Mouse (Mus musculus): ENCODE measurements at regions not wholly inside any gene's neighbourhood (a gene's known extent, or its start where the extent isn't known, plus 50 kb on each side); places are given as distances from the start of the nearest gene placed in this dataset.

- H3K27me3 ChIP-seq: no peaks in the 10 kb centered on the region
- no peak overlapping the region for H3K4me3 ChIP-seq (replicated peaks)
- H3K27ac ChIP-seq: no peak overlapping the region
- no peak overlapping the region for H3K9ac ChIP-seq
- no peaks in the 10 kb centered on the region for H3K36me3 ChIP-seq (replicated peaks)
- no peaks in the 10 kb centered on the region for H3K4me1 ChIP-seq
- no peaks in the 10 kb centered on the region for H3K9me3 ChIP-seq
- no peak overlapping the region for H3K4me2 ChIP-seq
- ATAC-seq (ENCODE audit: low FRiP score): no peak
- 70% methylated on average over 1 of the region's 1 CpGs for WGBS
Measured at GRCm38 (mm10) chr9:112490963-112491362, 255.2 kb upstream of the Arpp21 start.

DNA sequence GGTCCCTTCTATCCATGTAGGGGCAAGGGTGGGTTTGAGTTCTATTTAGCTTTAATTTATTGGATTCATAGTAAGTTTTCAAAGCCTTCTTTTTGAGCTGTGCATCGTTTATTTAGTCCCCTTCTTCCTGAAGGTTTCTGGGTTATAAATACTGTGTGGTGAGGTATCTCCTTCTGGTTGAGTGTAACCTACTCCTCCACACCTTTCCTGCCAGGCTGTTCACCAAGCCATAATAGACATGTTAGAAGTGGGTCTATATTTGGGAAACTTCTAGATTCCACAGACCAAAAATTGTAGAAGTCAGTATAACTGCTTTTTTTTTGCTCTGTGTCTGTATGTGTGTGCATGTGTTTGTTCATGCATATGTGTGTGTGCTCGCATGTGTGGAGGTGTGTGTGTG lies 240.9 kb upstream of the Arpp21 start:
- Histone ChIP-seq H3K36me3 (replicated peaks) (no peaks in the 10 kb centered on the region), H3K4me1 (no peaks in the 10 kb centered on the region), H3K27ac (no peak overlapping the region), H3K4me3 (replicated peaks) (no peak overlapping the region), H3K27me3 (no peaks in the 10 kb centered on the region), H3K9ac (no peak overlapping the region), H3K4me2 (no peak overlapping the region), H3K9me3 (no peaks in the 10 kb centered on the region)
- 93% methylated on average over 2 of the region's 2 CpGs for WGBS
- ATAC-seq (ENCODE audit: low FRiP score): no peak

- ATAC-seq (ENCODE audit: low FRiP score): no peak
- Histone ChIP-seq H3K4me1 (no peaks in the 10 kb centered on the region), H3K27ac (no peak overlapping the region), H3K27me3 (no peaks in the 10 kb centered on the region), H3K9me3 (peaks cover 4% of the 10 kb centered on the region; the same call in 1 of the 2 replicates), H3K4me3 (replicated peaks) (no peak overlapping the region), H3K9ac (no peak overlapping the region), H3K4me2 (no peak overlapping the region), H3K36me3 (replicated peaks) (no peaks in the 10 kb centered on the region)
- WGBS: 84% methylated on average over 5 of the region's 5 CpGs
Measured at GRCm38 (mm10) chr9:112457594-112457993, 221.9 kb upstream of the Arpp21 start.

DNA sequence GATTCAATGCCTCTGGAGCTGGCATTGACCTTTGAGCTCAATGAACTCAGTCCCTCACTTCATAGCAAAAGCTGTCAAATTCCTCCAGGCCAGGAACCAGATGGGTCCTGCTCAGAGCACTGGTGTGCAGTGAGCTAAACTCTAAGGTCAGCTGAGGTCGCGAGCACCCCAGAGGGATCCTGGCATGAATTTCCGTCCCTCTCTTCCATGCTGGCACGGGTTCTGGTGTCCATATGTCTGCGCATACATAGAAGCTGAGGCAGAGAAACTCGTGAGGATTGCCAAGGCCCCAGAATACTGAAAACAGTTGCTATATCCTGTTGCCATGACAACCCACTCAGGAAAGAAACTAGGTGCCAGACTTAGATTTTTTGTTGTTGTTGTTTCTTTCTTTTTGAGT lies 219.0 kb upstream of the Arpp21 start:
- Histone ChIP-seq H3K4me3 (replicated peaks) (no peak overlapping the region), H3K27ac (no peak overlapping the region), H3K4me2 (no peak overlapping the region), H3K4me1 (no peaks in the 10 kb centered on the region), H3K9ac (no peak overlapping the region), H3K27me3 (no peaks in the 10 kb centered on the region), H3K9me3 (no peaks in the 10 kb centered on the region), H3K36me3 (replicated peaks) (no peaks in the 10 kb centered on the region)
- WGBS: 72% methylated on average over 6 of the region's 6 CpGs
- ATAC-seq (ENCODE audit: low FRiP score): peak; percentile 49; the same call in 1 of the 2 replicates

DNA sequence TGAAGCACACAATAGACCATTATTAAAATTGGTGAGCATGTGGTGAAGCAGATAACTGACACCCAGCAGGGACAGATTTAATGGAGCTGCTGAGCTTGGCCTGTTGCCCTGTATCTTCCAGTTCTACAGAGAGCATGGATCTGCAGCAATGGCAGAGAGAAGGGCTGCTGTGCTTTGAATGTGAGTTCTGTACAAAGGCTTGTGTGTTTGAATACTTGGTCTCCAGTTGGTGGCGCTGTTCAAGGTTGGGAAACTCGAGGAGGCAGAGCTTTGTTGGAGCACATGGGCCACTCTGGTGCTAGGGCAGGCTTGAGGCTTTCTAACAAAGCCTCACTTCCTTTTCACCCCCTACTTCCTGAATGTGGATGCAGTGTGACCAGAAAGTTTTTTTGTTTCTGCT lies 211.8 kb upstream of the Arpp21 start:
- H3K4me2 ChIP-seq: no peak overlapping the region
- 8% methylated on average over 2 of the region's 2 CpGs for WGBS
- H3K9ac ChIP-seq: no peak overlapping the region
- peak; percentile 61; the same call in 1 of the 2 replicates for ATAC-seq (ENCODE audit: low FRiP score)
- no peaks in the 10 kb centered on the region for H3K9me3 ChIP-seq
- H3K4me1 ChIP-seq: no peaks in the 10 kb centered on the region; the same call in 1 of the 2 replicates
- 0 out of 2 replicates have a peak, but pooled peaks cover 4% of the 10 kb centered on the region for H3K27me3 ChIP-seq
- H3K27ac ChIP-seq: no peak overlapping the region
- H3K4me3 ChIP-seq (replicated peaks): no peak overlapping the region
- H3K36me3 ChIP-seq (replicated peaks): no peaks in the 10 kb centered on the region

DNA sequence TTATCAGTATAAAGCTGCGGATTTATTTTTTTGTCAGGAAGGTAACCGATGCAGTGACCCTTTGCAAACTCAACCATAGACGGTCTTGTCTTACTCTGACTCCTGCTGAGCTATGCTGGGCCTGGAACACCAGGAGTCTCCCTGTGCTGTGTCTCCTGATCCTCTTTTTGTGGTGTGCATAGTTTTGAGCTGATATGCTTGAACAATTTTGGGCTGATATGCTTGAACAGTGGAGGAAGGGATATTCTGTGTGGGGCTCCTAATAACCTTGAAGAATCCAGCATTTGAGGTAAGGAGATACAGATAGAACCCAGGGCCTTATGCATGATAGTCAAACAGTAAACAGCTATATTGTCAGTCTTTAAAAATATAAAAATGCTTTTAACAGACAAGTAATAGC lies 211.2 kb upstream of the Arpp21 start:
- 0 out of 2 replicates have a peak, but pooled peaks cover 4% of the 10 kb centered on the region for H3K27me3 ChIP-seq
- no peak overlapping the region for H3K9ac ChIP-seq
- H3K4me1 ChIP-seq: no peaks in the 10 kb centered on the region; the same call in 1 of the 2 replicates
- H3K4me3 ChIP-seq (replicated peaks): no peak overlapping the region
- no peak overlapping the region for H3K27ac ChIP-seq
- H3K4me2 ChIP-seq: no peak overlapping the region
- no peak for ATAC-seq (ENCODE audit: low FRiP score)
- H3K9me3 ChIP-seq: no peaks in the 10 kb centered on the region
- 68% methylated on average over 3 of the region's 3 CpGs for WGBS
- H3K36me3 ChIP-seq (replicated peaks): no peaks in the 10 kb centered on the region

GRCm38 (mm10) chr9:112446027-112446352 lies 210.3 kb upstream of the Arpp21 start:
- Histone ChIP-seq H3K27ac (no peak overlapping the region), H3K27me3 (0 out of 2 replicates have a peak, but pooled peaks cover 4% of the 10 kb centered on the region), H3K9me3 (no peaks in the 10 kb centered on the region), H3K4me1 (no peaks in the 10 kb centered on the region; the same call in 1 of the 2 replicates), H3K9ac (no peak overlapping the region), H3K36me3 (replicated peaks) (no peaks in the 10 kb centered on the region), H3K4me2 (no peak overlapping the region), H3K4me3 (replicated peaks) (no peak overlapping the region)
- no peak for ATAC-seq (ENCODE audit: low FRiP score)

GRCm38 (mm10) chr9:112445230-112446026 lies 209.7 kb upstream of the Arpp21 start:
- Histone ChIP-seq H3K4me2 (no peak overlapping the region), H3K4me1 (no peaks in the 10 kb centered on the region; the same call in 1 of the 2 replicates), H3K9me3 (no peaks in the 10 kb centered on the region), H3K36me3 (replicated peaks) (no peaks in the 10 kb centered on the region), H3K27ac (no peak overlapping the region), H3K4me3 (replicated peaks) (no peak overlapping the region), H3K9ac (no peak overlapping the region), H3K27me3 (0 out of 2 replicates have a peak, but pooled peaks cover 4% of the 10 kb centered on the region)
- ATAC-seq (ENCODE audit: low FRiP score): peak; percentile 41
- 94% methylated on average over 4 of the region's 4 CpGs for WGBS

GRCm38 (mm10) chr9:112444220-112444619 lies 208.5 kb upstream of the Arpp21 start:
- Histone ChIP-seq H3K9me3 (no peaks in the 10 kb centered on the region), H3K27me3 (0 out of 2 replicates have a peak, but pooled peaks cover 4% of the 10 kb centered on the region), H3K9ac (no peak overlapping the region), H3K36me3 (replicated peaks) (no peaks in the 10 kb centered on the region), H3K4me3 (replicated peaks) (no peak overlapping the region), H3K4me1 (no peaks in the 10 kb centered on the region; the same call in 1 of the 2 replicates), H3K4me2 (no peak overlapping the region), H3K27ac (no peak overlapping the region)
- no peak for ATAC-seq (ENCODE audit: low FRiP score)
- WGBS: 85% methylated on average over 2 of the region's 2 CpGs

GRCm38 (mm10) chr9:112436094-112436493 lies 200.4 kb upstream of the Arpp21 start:
- H3K4me3 ChIP-seq (replicated peaks): no peak overlapping the region
- H3K9ac ChIP-seq: no peak overlapping the region
- H3K36me3 ChIP-seq (replicated peaks): no peaks in the 10 kb centered on the region
- H3K27me3 ChIP-seq: no peaks in the 10 kb centered on the region
- no peaks in the 10 kb centered on the region for H3K4me1 ChIP-seq
- H3K27ac ChIP-seq: no peak overlapping the region
- 93% methylated on average over 2 of the region's 2 CpGs for WGBS
- no peak overlapping the region for H3K4me2 ChIP-seq
- no peak for ATAC-seq (ENCODE audit: low FRiP score)
- no peaks in the 10 kb centered on the region for H3K9me3 ChIP-seq

DNA sequence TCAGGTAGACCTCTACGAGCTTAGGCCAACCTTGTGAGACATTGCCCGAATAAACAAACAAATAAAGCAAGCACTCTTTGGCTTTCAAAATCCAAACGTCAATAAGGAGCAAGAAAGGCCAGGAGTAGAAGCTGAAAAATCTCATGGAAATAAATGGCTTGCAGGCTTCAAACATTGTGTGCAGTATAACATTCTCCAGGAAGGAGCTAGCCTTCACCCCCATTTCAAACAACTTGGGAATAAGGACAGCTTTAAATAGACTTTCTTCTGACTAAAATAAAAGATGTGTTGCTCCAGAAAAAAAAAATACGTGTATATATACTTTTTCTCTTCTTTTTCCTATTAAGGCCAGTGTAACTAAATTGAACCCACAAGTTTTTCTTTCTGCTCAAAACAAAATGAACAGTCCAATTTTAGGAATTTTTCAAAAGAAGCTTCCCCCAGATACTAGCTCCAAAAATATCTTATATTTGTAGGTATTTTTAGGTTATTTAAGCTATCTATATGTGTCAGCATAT lies 196.2 kb upstream of the Arpp21 start:
- no peak for ATAC-seq (ENCODE audit: low FRiP score)
- Histone ChIP-seq H3K4me2 (no peak overlapping the region), H3K4me1 (no peaks in the 10 kb centered on the region), H3K27me3 (no peaks in the 10 kb centered on the region), H3K9ac (no peak overlapping the region), H3K4me3 (replicated peaks) (no peak overlapping the region), H3K27ac (no peak overlapping the region), H3K9me3 (no peaks in the 10 kb centered on the region), H3K36me3 (replicated peaks) (no peaks in the 10 kb centered on the region)
- WGBS: 89% methylated on average over 4 of the region's 4 CpGs

- 63% methylated on average over 3 of the region's 3 CpGs for WGBS
- Histone ChIP-seq H3K9me3 (no peaks in the 10 kb centered on the region), H3K9ac (no peak overlapping the region), H3K27ac (no peak overlapping the region), H3K27me3 (no peaks in the 10 kb centered on the region), H3K4me3 (replicated peaks) (no peak overlapping the region), H3K36me3 (replicated peaks) (no peaks in the 10 kb centered on the region), H3K4me2 (no peak overlapping the region), H3K4me1 (no peaks in the 10 kb centered on the region)
- no peak for ATAC-seq (ENCODE audit: low FRiP score)
Measured at GRCm38 (mm10) chr9:112429196-112429595, 193.5 kb upstream of the Arpp21 start.

DNA sequence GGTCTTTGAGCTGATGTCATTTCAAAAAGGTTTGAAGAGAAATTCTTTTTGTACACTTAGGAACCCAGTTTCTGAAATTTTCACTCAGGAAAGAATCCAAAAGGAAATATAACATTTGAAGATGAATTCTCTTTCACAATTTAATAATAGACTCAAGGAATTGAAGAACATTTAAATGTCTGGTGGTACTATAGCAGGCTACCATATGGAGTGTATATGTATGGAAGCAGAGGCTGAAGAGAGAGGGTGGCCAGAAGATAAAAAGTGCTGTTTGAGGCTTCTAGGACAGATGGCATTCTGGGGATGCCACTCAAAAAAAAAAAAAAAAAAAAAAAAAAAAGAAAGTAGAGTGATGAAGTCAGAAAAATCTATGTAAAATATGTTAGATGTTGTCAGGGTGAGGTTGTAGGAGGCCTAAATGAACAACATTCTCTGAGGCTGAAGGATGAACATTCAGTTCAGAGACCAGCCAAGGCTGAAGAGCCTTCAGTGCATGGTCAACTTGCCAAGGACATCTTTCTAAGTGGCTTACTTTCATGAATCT lies 170.1 kb upstream of the Arpp21 start:
- Histone ChIP-seq H3K27ac (no peak overlapping the region), H3K9me3 (no peaks in the 10 kb centered on the region), H3K4me1 (no peaks in the 10 kb centered on the region), H3K9ac (no peak overlapping the region), H3K4me3 (replicated peaks) (no peak overlapping the region), H3K36me3 (replicated peaks) (no peaks in the 10 kb centered on the region), H3K4me2 (no peak overlapping the region), H3K27me3 (no peaks in the 10 kb centered on the region)
- ATAC-seq (ENCODE audit: low FRiP score): no peak
